Mouse (Mus musculus): ENCODE data around the gene Ep400.

DNA sequence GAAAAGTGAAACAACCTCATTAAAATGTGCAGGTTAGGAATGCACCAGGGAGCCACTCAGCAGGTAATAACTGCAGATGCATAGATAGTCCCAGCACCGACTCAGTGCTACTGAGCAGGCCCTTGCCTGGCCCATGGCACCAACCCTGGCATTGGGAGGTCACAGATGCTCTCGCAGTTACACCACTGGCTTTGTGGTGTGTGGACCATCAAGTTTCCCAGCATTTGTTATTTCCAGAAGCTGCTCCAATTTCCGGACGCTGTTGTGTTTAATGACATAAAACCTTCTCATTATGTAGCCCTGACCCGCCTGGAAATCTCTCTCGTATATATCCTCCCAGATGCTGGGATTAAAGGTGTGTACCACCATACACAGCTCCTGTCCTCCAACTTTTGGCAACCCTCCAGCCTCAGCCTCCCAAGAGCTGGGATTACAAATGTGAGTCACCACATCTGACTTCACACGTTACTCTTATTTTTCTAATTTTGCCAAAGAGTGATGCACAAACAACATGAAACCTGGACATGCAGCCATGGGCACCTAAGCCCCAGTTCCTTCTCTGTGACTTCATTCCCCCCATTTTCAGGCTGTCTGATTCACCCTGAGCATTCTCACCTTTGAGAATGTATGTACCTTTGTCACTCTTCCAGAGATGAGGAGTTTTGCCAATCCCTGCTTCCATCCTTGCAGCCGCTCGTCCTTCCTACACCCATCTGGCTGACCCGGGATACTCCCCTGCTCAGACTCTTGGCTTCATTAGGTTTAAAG lies 10.4 kb upstream of the Ep400 start:
- no peak for TF ChIP-seq GATA1 (IDR thresholded peaks at IDR 0.05; ENCODE audit: borderline replicate concordance, low read length)
- no peak for TF ChIP-seq FLI1 (IDR thresholded peaks at IDR 0.05; ENCODE audit: low read length)
